Mouse (Mus musculus) mesoderm, embryonic 11.5 days (tissue): ENCODE measurements at regions not wholly inside any gene's neighbourhood (a gene's known extent, or its start where the extent isn't known, plus 50 kb on each side); places are given as distances from the start of the nearest gene placed in this dataset.
"Not testable (repeated sequence)": the region's sequence is repeated elsewhere in the genome, so short reads cannot be mapped to it uniquely, and the experiment has no call there.

Experiments
- DNase-seq: peaks from one replicate; pipeline ENCODE4 v3.0.0-alpha.2; 2012; ENCODE audit warnings: low read depth, low spot score

- DNase-seq, result no peak
Observed at GRCm38 (mm10) chr5:74829003-74829402, 126.3 kb upstream of the Lnx1 start.

GRCm38 (mm10) chr5:74827944-74828343, 125.2 kb upstream of the Lnx1 start:
- DNase-seq, result peak; percentile 62

- DNase-seq, result peak; percentile 53
Observed at GRCm38 (mm10) chr5:74825517-74826254, 123.0 kb upstream of the Lnx1 start.

GRCm38 (mm10) chr5:74823719-74824118, 121.0 kb upstream of the Lnx1 start:
- DNase-seq, result no peak

- DNase-seq, result no peak
Observed at GRCm38 (mm10) chr5:74821969-74822368, 119.3 kb upstream of the Lnx1 start.

GRCm38 (mm10) chr5:74816523-74816922, 113.8 kb upstream of the Lnx1 start:
- DNase-seq, result no peak

GRCm38 (mm10) chr5:74813396-74813795, 110.7 kb upstream of the Lnx1 start:
- no peak for DNase-seq

- no peak for DNase-seq
Observed at GRCm38 (mm10) chr5:74811046-74811445, 108.3 kb upstream of the Lnx1 start.

- DNase-seq, result no peak
Observed at GRCm38 (mm10) chr5:74807581-74808221, 105.0 kb upstream of the Lnx1 start.

- no peak for DNase-seq
Observed at GRCm38 (mm10) chr5:74801946-74802345, 99.2 kb upstream of the Lnx1 start.

- DNase-seq, result no peak
Observed at GRCm38 (mm10) chr5:74800351-74800750, 97.6 kb upstream of the Lnx1 start.

- peak; percentile 88 for DNase-seq
Observed at GRCm38 (mm10) chr5:74796421-74797067, 93.8 kb upstream of the Lnx1 start.

- no peak for DNase-seq
Observed at GRCm38 (mm10) chr5:74794726-74795125, 92.0 kb upstream of the Lnx1 start.

GRCm38 (mm10) chr5:74793431-74793830, 90.7 kb upstream of the Lnx1 start:
- no peak for DNase-seq

GRCm38 (mm10) chr5:74792936-74793335, 90.2 kb upstream of the Lnx1 start:
- DNase-seq, result peak; percentile 69

- DNase-seq, result peak; percentile 75
Observed at GRCm38 (mm10) chr5:74792301-74792700, 89.6 kb upstream of the Lnx1 start.

- DNase-seq, result not testable (repeated sequence)
Observed at GRCm38 (mm10) chr5:74790501-74790900, 87.8 kb upstream of the Lnx1 start.

GRCm38 (mm10) chr5:74783906-74784305, 81.2 kb upstream of the Lnx1 start:
- DNase-seq, result no peak

GRCm38 (mm10) chr5:74778076-74778465, 75.4 kb upstream of the Lnx1 start:
- DNase-seq, result no peak

GRCm38 (mm10) chr5:74777381-74778075, 74.8 kb upstream of the Lnx1 start:
- DNase-seq, result no peak

- no peak for DNase-seq
Observed at GRCm38 (mm10) chr5:74776081-74776480, 73.4 kb upstream of the Lnx1 start.

GRCm38 (mm10) chr5:74775596-74775995, 72.9 kb upstream of the Lnx1 start:
- DNase-seq, result no peak
